Mouse (Mus musculus) midbrain, embryonic 10.5 days (tissue): ENCODE data around the gene Grik2. TPM values are rescaled to one million over a fixed set of nuclear protein-coding genes. Genes with fewer than 3 reads are reported as not detected.
"Not testable (repeated sequence)": the region's sequence is repeated elsewhere in the genome, so short reads cannot be mapped to it uniquely, and the experiment has no call there.

Source experiments
- DNase-seq: peaks from one replicate; pipeline ENCODE4 v3.0.0-alpha.2; 2017; ENCODE audit warnings: low spot score
- H3K27ac ChIP-seq: fragments of 300-500 bp; sonication (generic); replicated peaks from 2 replicates; pipeline ENCODE4 v1.5.1; 2016; ENCODE audit warnings: mild to moderate bottlenecking
- H3K27me3 ChIP-seq: fragments of 300-500 bp; sonication (generic); 2 replicates; pipeline ENCODE4 v1.6.1; 2016; ENCODE audit warnings: low read depth, mild to moderate bottlenecking; ENCODE audit not compliant: poor library complexity, severe bottlenecking
- H3K36me3 ChIP-seq: fragments of 300-500 bp; sonication (generic); 2 replicates; pipeline ENCODE4 v1.6.1; 2016; ENCODE audit warnings: mild to moderate bottlenecking, moderate library complexity
- H3K4me1 ChIP-seq: fragments of 300-500 bp; sonication (generic); 2 replicates; pipeline ENCODE4 v1.6.1; 2016
- H3K4me3 ChIP-seq: fragments of 300-500 bp; sonication (generic); 2 replicates; pipeline ENCODE4 v1.5.1; 2016; ENCODE audit warnings: mild to moderate bottlenecking, moderate library complexity
- H3K9me3 ChIP-seq: fragments of 300-500 bp; sonication (generic); replicated peaks from 2 replicates; pipeline ENCODE4 v1.6.1; 2016; ENCODE audit warnings: mild to moderate bottlenecking
- WGBS: fragments of 180-500 bp; shearing (Covaris S2); methylation state at CpG from one replicate; pipeline ENCODE4 v1.1.7; 2016; 5-methylcytosine and 5-hydroxymethylcytosine counted together
- polyA plus RNA-seq: library from polyadenylated mRNA; unstranded; fragments of >200 nt; fragmentation: Nextera tagmentation; extraction: Ambion mirVana; gene quantifications from 2 replicates; pipeline ENCODE4 v1.2.1, GENCODE M21; 2016

The Grik2 gene
- polyA plus RNA-seq, 1 experiment from 2014 or later: 6.4 TPM

GRCm38 (mm10) chr10:49191773-49192371, 596.7 kb downstream of the Grik2 start:
- no peak for DNase-seq
- Histone ChIP-seq H3K36me3 (no peaks in the 10 kb centered on the region), H3K27ac (no peak overlapping the region), H3K27me3 (no peaks in the 10 kb centered on the region), H3K9me3 (no peaks in the 10 kb centered on the region), H3K4me3 (no peak overlapping the region), H3K4me1 (no peaks in the 10 kb centered on the region)

DNA sequence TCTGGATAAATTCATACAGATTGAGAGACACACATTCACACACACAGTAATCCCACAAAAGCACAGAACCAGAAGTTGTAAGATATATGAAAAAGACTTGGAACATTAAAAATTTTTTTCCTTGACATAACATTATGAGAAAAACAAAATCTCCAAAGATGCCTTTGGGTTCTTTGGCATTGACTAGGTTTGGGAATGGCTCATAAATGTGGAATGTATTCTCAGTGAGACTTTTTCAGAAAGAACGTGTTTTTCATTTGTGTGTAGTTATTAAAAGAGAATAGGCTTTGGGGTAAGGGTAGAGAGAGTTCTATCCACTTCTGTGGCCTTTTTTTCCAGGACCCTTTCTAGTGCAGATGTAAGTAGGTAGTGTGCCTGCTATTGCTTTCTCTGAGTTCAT, 597.3 kb downstream of the Grik2 start:
- Histone ChIP-seq H3K4me3 (no peak overlapping the region), H3K36me3 (no peaks in the 10 kb centered on the region), H3K4me1 (no peaks in the 10 kb centered on the region), H3K27me3 (no peaks in the 10 kb centered on the region), H3K9me3 (no peaks in the 10 kb centered on the region), H3K27ac (no peak overlapping the region)
- 83% methylated on average over 1 of the region's 1 CpGs for WGBS
- DNase-seq: no peak

DNA sequence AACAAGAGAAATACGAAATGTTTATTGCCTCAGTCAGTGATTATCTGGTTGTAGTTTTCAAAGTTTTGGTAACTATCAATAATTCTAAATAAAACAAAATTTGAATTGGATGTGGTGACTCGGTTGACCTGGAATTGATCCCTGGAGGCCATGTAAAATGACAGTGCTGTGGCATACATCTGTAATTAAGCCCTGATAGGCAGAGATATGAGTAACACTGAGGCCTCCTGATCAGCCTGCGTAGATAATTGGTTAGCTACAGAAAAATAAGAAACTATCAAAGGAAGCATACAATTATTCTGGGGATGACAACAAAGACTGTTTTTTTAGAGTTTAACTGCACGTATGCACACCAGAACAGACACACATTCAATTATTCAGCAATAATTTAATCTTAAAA, 634.4 kb downstream of the Grik2 start:
- DNase-seq: no peak
- Histone ChIP-seq H3K27ac (no peak overlapping the region), H3K9me3 (no peaks in the 10 kb centered on the region), H3K27me3 (no peaks in the 10 kb centered on the region), H3K4me3 (no peak overlapping the region), H3K36me3 (no peaks in the 10 kb centered on the region), H3K4me1 (no peaks in the 10 kb centered on the region)
- 85% methylated on average over 4 of the region's 4 CpGs for WGBS

DNA sequence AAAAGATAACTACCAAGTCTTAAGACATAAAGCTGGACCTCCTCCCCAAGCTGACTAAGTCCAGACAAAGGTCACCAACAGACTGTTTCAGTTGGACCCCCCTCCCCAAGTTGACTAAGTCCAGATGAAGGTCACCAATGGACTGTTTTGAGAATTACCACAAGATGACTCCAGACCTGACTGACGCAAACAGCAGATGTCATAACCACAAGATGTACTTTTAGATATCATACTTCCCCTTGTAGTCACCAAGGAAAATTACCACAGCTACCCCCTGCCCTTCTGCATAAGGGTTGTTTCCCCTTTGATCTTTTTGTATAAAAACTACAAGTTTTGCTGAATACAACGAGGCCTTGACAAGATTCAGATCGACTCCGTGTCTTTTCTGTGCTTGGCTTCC, 637.1 kb downstream of the Grik2 start:
- H3K9me3 ChIP-seq, H3K27ac ChIP-seq, DNase-seq, H3K27me3 ChIP-seq, H3K4me1 ChIP-seq, H3K4me3 ChIP-seq, H3K36me3 ChIP-seq: not testable (repeated sequence)
- WGBS: 92% methylated on average over 4 of the region's 4 CpGs

- DNase-seq: no peak
- no peak overlapping the region for H3K27ac ChIP-seq
- H3K4me3 ChIP-seq: no peak overlapping the region
- no peaks in the 10 kb centered on the region for H3K27me3 ChIP-seq
- H3K9me3 ChIP-seq: no peaks in the 10 kb centered on the region
- no peaks in the 10 kb centered on the region for H3K36me3 ChIP-seq
- H3K4me1 ChIP-seq: no peaks in the 10 kb centered on the region
- 84% methylated on average over 4 of the region's 4 CpGs for WGBS
Measured at GRCm38 (mm10) chr10:49149714-49150113, 638.9 kb downstream of the Grik2 start.

GRCm38 (mm10) chr10:49142658-49143057, 645.9 kb downstream of the Grik2 start:
- no peaks in the 10 kb centered on the region for H3K9me3 ChIP-seq

DNA sequence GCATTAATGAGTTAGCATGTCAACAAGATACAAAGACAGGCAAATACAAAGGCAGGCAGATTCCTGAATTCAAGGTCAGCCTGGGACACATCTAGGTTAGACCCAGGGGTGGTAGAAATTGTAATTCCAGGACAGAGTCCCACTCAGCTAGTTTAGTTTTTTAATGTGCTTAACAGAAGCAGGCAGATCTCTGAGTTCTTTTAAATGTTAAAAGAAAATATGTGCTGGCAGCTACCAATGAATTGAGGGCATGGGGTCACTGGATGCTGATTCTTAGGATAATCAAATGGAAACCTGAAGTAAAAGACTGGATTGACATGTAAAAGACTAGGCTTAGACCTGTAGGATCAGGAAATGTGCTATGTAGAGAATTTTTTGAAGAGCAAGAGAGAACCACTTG, 651.8 kb downstream of the Grik2 start:
- Histone ChIP-seq H3K9me3 (no peaks in the 10 kb centered on the region), H3K4me1 (no peaks in the 10 kb centered on the region)

More at GRCm38 (mm10) chr10:49142658-49143057, 645.9 kb downstream of the Grik2 start:
- Histone ChIP-seq H3K4me3 (no peak overlapping the region), H3K36me3 (no peaks in the 10 kb centered on the region), H3K4me1 (no peaks in the 10 kb centered on the region), H3K27me3 (no peaks in the 10 kb centered on the region), H3K27ac (no peak overlapping the region)
- no peak for DNase-seq
- WGBS: 86% methylated on average over 3 of the region's 3 CpGs

GRCm38 (mm10) chr10:49131311-49131710, 657.3 kb downstream of the Grik2 start:
- DNase-seq: no peak
- 21% methylated on average over 1 of the region's 1 CpGs for WGBS
- no peaks in the 10 kb centered on the region for H3K36me3 ChIP-seq
- H3K27ac ChIP-seq: no peak overlapping the region
- H3K9me3 ChIP-seq: no peaks in the 10 kb centered on the region
- H3K4me3 ChIP-seq: no peak overlapping the region
- no peaks in the 10 kb centered on the region for H3K4me1 ChIP-seq
- H3K27me3 ChIP-seq: no peaks in the 10 kb centered on the region

More for the DNA sequence above, 651.8 kb downstream of the Grik2 start:
- H3K4me3 ChIP-seq: no peak overlapping the region
- H3K27me3 ChIP-seq: no peaks in the 10 kb centered on the region
- no peaks in the 10 kb centered on the region for H3K36me3 ChIP-seq
- DNase-seq: no peak
- H3K27ac ChIP-seq: no peak overlapping the region

DNA sequence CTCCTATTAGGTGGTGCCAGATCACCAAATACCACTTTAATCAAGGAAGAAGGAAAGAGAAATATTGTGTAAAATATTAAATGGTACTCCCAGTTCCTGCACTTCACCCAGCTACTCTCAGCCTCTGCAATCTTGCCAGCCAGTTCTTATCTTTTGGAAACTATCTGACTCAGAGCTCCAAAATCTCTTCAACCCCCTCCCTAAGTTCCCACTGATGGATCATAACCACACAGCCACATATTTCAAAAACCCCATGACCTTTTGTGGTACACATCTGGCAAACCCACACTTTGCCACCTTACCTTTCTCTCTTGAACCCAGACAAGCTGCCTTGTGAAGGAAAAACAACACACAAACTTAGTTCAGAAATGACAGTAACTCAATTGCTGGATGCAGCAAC, 738.2 kb downstream of the Grik2 start:
- no peak overlapping the region for H3K4me3 ChIP-seq
- H3K27ac ChIP-seq: no peak overlapping the region
- H3K36me3 ChIP-seq: no peaks in the 10 kb centered on the region
- H3K4me1 ChIP-seq: no peaks in the 10 kb centered on the region
- H3K27me3 ChIP-seq: no peaks in the 10 kb centered on the region
- DNase-seq: no peak
- H3K9me3 ChIP-seq: no peaks in the 10 kb centered on the region

- no peaks in the 10 kb centered on the region for H3K36me3 ChIP-seq
- no peak overlapping the region for H3K4me3 ChIP-seq
- no peak for DNase-seq
- H3K9me3 ChIP-seq: no peaks in the 10 kb centered on the region
- H3K4me1 ChIP-seq: no peaks in the 10 kb centered on the region
- no peak overlapping the region for H3K27ac ChIP-seq
- no peaks in the 10 kb centered on the region for H3K27me3 ChIP-seq
Measured at GRCm38 (mm10) chr10:49049391-49049790, 739.2 kb downstream of the Grik2 start.
